Mouse (Mus musculus): Measurements from ENCODE around the gene Pdlim4. TPM values are rescaled to one million over a fixed set of nuclear protein-coding genes. Genes with fewer than 3 reads are reported as not detected.
"Not testable (repeated sequence)": the region's sequence is repeated elsewhere in the genome, so short reads cannot be mapped to it uniquely, and the experiment has no call there.

The Pdlim4 gene
- polyA plus RNA-seq, 1 experiment from 2014 or later: 33.0 TPM

DNA sequence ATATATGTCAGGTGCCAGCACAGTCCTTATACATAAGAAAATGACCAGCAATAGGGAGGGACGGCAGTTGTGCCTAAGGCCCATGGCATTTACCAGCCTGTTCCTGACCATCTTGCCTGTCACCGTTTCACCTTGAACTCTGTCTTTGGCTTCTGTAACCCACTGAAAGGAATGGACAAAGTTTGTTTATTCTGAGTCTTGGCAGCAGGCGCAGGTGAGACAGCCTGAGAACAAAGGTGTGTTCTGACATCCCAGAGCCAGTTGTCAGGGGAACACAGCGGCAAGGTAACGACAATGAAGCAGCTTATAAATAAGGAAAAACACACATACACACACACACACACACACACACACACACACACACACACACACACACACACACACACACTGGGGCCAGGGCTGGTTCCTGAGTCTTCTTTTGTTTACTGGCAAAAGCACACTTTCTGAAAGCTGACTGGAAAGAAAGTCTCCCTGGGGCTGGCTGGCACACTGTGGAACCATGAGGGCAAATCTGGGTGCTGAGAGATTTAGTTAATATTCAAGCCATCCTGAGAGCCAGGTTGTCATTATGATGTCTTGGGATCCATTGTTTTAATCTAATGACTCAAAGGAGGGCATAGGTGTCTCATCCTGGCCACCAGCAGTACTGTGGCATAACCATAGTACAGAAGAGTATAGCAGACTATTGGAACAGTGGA, 47.3 kb downstream of the Pdlim4 start:
- Histone ChIP-seq H3K4me1 (replicated peaks) (no peaks in the 10 kb centered on the region), H3K27ac (replicated peaks) (no peak overlapping the region), H3K27me3 (peaks cover 13% of the 10 kb centered on the region), H3K36me3 (no peaks in the 10 kb centered on the region), H3K9ac (no peak overlapping the region), H3K9me3 (no peaks in the 10 kb centered on the region), H3K4me3 (no peak overlapping the region), H3K4me2 (no peak overlapping the region)
- WGBS: 94% methylated on average over 5 of the region's 5 CpGs
- no peak for ATAC-seq (ENCODE audit: low read depth)

DNA sequence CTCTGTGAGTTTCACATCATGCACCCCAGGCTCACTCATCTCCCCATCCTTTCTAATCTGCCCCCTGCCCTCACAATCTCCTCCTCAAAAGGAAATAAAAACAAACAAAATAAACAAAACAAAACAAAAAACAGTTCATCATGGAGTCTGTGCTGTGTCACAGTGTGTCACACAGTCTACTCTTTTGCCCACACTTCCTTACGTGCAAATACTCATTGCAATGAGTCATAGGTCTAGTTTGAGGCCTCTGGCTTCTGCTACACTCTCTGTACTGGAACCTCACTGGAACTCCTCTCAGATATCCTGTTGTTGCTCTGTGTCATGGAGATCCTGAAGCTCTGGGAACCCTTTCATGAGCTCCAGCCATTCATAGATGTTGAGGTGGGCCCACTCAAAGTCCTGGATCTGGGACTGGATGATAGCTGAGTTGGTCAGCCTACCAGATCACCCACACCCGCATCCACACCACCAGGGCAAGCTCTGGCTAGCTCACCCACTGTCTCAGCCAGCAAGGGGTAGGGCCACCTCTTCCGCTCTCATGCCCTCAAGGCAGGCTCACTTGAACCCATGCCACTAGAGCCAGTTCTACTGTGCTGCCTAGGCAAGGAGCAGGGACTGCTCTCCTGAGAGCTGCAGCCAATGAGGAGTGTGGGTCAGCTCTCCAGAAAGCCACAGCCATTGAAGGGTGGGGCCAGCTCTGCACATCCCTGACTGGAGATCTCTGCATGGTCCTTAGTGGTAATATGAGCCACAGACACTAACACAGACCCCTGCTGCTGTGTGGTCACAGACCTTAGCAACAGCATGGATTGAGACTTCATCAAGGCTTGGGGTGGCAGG, 49.7 kb downstream of the Pdlim4 start:
- Histone ChIP-seq H3K27ac (replicated peaks) (no peak overlapping the region), H3K4me1 (replicated peaks) (no peaks in the 10 kb centered on the region), H3K9ac (no peak overlapping the region), H3K4me2 (no peak overlapping the region), H3K9me3 (no peaks in the 10 kb centered on the region), H3K4me3 (no peak overlapping the region), H3K27me3 (no peaks in the 10 kb centered on the region), H3K36me3 (no peaks in the 10 kb centered on the region)
- 87% methylated on average over 3 of the region's 3 CpGs for WGBS
- no peak for ATAC-seq (ENCODE audit: low read depth)

DNA sequence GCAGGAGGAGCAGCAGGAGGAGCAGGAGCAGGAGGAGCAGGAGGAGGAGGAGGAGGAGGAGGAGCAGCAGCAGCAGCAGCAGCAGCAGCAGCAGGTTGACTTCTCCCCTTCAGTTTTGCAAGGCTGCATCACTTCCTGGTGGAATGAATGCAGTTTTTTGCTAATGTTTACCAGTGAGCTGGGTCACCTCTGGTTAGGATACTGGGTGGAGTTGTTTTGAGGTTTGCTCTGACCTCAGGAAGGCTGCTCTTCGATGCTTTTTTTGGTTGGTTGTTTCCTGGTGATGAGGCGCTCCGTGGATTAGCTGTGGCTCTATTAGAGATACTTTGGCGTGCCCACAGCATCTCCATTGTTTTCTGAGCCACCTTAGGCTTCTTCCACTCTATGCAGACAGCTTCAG, 51.2 kb downstream of the Pdlim4 start:
- H3K27me3 ChIP-seq: no peaks in the 10 kb centered on the region
- no peak overlapping the region for H3K9ac ChIP-seq
- H3K4me1 ChIP-seq (replicated peaks): no peaks in the 10 kb centered on the region
- no peak overlapping the region for H3K27ac ChIP-seq (replicated peaks)
- H3K4me3 ChIP-seq: no peak overlapping the region
- WGBS: 72% methylated on average over 4 of the region's 4 CpGs
- H3K4me2 ChIP-seq: no peak overlapping the region
- no peaks in the 10 kb centered on the region for H3K9me3 ChIP-seq
- ATAC-seq (ENCODE audit: low read depth): no peak
- no peaks in the 10 kb centered on the region for H3K36me3 ChIP-seq

DNA sequence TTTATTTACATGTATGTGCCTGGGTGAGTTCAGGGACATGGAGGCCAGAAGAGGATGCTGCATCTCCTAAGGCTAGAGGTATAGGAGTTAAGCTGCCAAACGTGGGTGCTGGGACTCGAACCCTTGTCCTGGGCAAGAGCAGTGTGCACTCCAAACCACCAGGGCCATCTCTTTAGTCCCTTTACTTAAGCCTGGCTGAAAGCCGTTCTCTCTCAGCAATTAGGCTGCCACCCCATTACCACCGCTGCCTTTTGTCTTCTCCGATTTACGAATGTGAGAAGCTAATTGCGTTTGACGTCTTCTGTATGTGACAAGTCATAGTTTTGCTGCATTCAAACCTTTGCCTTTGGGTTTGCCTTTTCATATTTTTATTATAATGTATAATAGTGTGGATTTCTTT, 52.8 kb downstream of the Pdlim4 start:
- no peak overlapping the region for H3K4me3 ChIP-seq
- no peak for ATAC-seq (ENCODE audit: low read depth)
- H3K4me2 ChIP-seq: no peak overlapping the region
- no peaks in the 10 kb centered on the region for H3K27me3 ChIP-seq
- no peaks in the 10 kb centered on the region for H3K9me3 ChIP-seq
- H3K9ac ChIP-seq: no peak overlapping the region
- no peaks in the 10 kb centered on the region for H3K4me1 ChIP-seq (replicated peaks)
- H3K27ac ChIP-seq (replicated peaks): no peak overlapping the region
- no peaks in the 10 kb centered on the region for H3K36me3 ChIP-seq
- WGBS: 48% methylated on average over 8 of the region's 8 CpGs

DNA sequence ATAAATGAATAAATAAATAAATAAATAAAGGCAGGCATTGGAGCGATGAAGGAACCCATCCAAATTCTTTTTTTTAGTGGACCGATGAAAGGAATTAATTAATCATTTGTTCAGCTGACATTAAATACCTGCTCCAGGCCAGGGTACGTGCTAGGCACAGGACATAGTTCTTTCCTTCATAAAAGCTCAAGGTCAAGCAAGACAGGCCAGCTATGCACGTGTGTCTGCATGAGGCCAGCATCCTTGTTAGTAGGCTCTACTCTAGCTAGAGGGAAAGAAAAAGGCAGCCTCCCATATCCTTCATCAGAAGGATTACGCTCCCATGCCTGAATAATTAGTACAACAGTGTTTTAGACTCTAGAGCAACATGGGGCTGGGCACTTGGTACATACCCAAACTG, 55.9 kb downstream of the Pdlim4 start:
- no peak for ATAC-seq (ENCODE audit: low read depth)
- no peak overlapping the region for H3K27ac ChIP-seq (replicated peaks)
- no peak overlapping the region for H3K9ac ChIP-seq
- no peaks in the 10 kb centered on the region for H3K9me3 ChIP-seq
- H3K4me1 ChIP-seq (replicated peaks): no peaks in the 10 kb centered on the region
- no peaks in the 10 kb centered on the region for H3K36me3 ChIP-seq
- H3K27me3 ChIP-seq: no peaks in the 10 kb centered on the region
- H3K4me2 ChIP-seq: no peak overlapping the region
- H3K4me3 ChIP-seq: no peak overlapping the region
- 84% methylated on average over 5 of the region's 5 CpGs for WGBS

DNA sequence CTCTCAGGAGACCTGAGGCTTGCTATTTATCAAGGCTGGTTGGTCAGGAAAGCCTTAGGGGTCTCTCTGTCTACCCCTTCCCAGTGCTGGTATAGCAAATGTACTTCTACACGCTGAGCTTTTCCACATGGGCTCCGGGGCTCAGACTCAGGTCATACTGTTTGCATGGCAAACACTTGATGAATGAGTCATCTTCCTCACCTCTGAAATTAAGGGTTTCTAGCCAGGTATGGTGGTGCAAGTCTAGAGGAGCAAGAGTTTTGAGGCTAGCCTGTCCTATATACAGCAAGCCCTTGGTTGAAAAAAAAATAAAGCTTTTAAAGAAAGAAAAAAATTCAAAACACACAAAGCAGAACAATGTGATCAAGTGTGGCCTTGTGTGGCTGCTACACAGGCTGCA, 57.6 kb downstream of the Pdlim4 start:
- Histone ChIP-seq H3K4me3 (no peak overlapping the region), H3K36me3 (no peaks in the 10 kb centered on the region), H3K9me3 (no peaks in the 10 kb centered on the region), H3K4me1 (replicated peaks) (no peaks in the 10 kb centered on the region), H3K27ac (replicated peaks) (no peak overlapping the region), H3K9ac (no peak overlapping the region), H3K4me2 (no peak overlapping the region), H3K27me3 (no peaks in the 10 kb centered on the region)
- 92% methylated on average over 2 of the region's 2 CpGs for WGBS
- ATAC-seq (ENCODE audit: low read depth): no peak

DNA sequence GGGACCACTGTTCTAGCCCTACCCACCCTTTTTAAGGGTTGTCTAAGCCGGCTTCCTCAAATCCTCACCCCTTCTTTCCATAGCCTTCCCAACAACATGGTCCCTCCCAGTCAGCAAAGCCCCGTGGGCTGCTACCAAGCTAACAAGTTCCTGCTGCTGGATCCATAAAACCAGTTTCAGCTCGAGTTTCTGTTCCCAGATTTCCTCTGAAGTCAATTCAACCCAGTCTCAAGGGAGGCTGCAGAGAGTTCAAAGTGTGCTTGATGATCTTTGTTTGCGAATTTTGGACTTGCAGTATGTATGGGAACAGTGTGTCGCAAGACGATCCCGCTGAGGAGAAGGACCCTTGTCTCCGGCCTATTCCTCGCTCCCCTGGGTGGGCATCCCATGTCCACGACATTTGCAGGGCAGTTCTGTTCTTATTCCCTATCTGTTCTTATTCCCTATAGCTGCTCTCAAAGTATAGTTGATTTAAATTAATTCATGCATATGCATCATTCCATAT, 60.3 kb downstream of the Pdlim4 start:
- no peaks in the 10 kb centered on the region for H3K9me3 ChIP-seq
- H3K36me3 ChIP-seq: no peaks in the 10 kb centered on the region
- no peak overlapping the region for H3K9ac ChIP-seq
- no peak for ATAC-seq (ENCODE audit: low read depth)
- 76% methylated on average over 10 of the region's 10 CpGs for WGBS
- no peak overlapping the region for H3K27ac ChIP-seq (replicated peaks)
- no peaks in the 10 kb centered on the region for H3K27me3 ChIP-seq
- no peak overlapping the region for H3K4me3 ChIP-seq
- no peaks in the 10 kb centered on the region for H3K4me1 ChIP-seq (replicated peaks)
- no peak overlapping the region for H3K4me2 ChIP-seq

GRCm38 (mm10) chr11:54007717-54008116, 61.1 kb downstream of the Pdlim4 start:
- Histone ChIP-seq H3K4me1 (replicated peaks) (no peaks in the 10 kb centered on the region), H3K36me3 (no peaks in the 10 kb centered on the region), H3K4me2 (no peak overlapping the region), H3K4me3 (no peak overlapping the region), H3K27me3 (no peaks in the 10 kb centered on the region), H3K9me3 (no peaks in the 10 kb centered on the region), H3K9ac (no peak overlapping the region), H3K27ac (replicated peaks) (no peak overlapping the region)
- ATAC-seq (ENCODE audit: low read depth): no peak
- 91% methylated on average over 11 of the region's 11 CpGs for WGBS

DNA sequence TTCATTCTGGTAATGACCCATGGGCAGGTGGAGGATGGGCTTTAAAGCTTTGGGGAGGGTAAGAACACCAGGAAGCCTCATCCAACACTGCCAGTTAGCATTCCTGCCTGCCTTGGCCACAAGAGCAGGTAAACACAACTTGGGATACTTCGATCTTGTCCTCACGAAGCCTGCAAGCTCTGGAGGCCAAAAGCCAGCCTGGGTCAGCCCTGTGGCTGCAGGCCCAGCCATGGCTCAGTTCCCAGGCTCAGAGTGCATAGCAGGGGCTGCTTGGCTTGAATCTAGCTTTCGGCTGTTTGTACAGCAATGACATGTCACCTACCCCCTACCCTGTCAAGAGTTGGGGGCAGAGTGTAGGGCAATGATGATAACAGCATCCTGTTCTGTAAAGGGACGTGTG, 61.9 kb downstream of the Pdlim4 start:
- no peak overlapping the region for H3K4me3 ChIP-seq
- no peaks in the 10 kb centered on the region for H3K27me3 ChIP-seq
- no peaks in the 10 kb centered on the region for H3K36me3 ChIP-seq
- no peak overlapping the region for H3K4me2 ChIP-seq
- no peak overlapping the region for H3K9ac ChIP-seq
- no peak overlapping the region for H3K27ac ChIP-seq (replicated peaks)
- H3K4me1 ChIP-seq (replicated peaks): no peaks in the 10 kb centered on the region
- no peaks in the 10 kb centered on the region for H3K9me3 ChIP-seq
- ATAC-seq (ENCODE audit: low read depth): no peak
- 72% methylated on average over 4 of the region's 4 CpGs for WGBS

GRCm38 (mm10) chr11:54006362-54006761, 62.5 kb downstream of the Pdlim4 start:
- not testable (repeated sequence) for H3K4me1 ChIP-seq (replicated peaks); H3K27me3 ChIP-seq; H3K9me3 ChIP-seq; ATAC-seq (ENCODE audit: low read depth); H3K9ac ChIP-seq; H3K36me3 ChIP-seq; H3K4me2 ChIP-seq; H3K27ac ChIP-seq (replicated peaks); H3K4me3 ChIP-seq
- WGBS: 22% methylated on average over 5 of the region's 5 CpGs

All from neural tube, embryonic 13.5 days (tissue).